Mouse (Mus musculus) testis, adult 2 months (tissue): Measurements from ENCODE around the gene Lin28a.

Experiments
- CTCF ChIP-seq: fragments of 200-500 bp; IDR thresholded peaks from 2 replicates; pipeline ENCODE4 v1.5.1; 2012; ENCODE audit warnings: low read depth, mild to moderate bottlenecking, inconsistent platforms, low read length, moderate library complexity; ENCODE audit not compliant: control insufficient read depth, insufficient read depth, insufficient replicate concordance
- POLR2A ChIP-seq: fragments of 200-500 bp; IDR thresholded peaks from 2 replicates; pipeline ENCODE4 v1.6.1; 2012; ENCODE audit warnings: low read depth, mild to moderate bottlenecking, inconsistent platforms, low read length, moderate library complexity; ENCODE audit not compliant: control insufficient read depth

GRCm38 (mm10) chr4:134062561-134062960 lies 43.9 kb upstream of the Lin28a start:
- TF ChIP-seq POLR2A (no peak), CTCF (no peak)
